Mouse (Mus musculus): ENCODE measurements at regions not wholly inside any gene's neighbourhood (a gene's known extent, or its start where the extent isn't known, plus 50 kb on each side); places are given as distances from the start of the nearest gene placed in this dataset.

DNA sequence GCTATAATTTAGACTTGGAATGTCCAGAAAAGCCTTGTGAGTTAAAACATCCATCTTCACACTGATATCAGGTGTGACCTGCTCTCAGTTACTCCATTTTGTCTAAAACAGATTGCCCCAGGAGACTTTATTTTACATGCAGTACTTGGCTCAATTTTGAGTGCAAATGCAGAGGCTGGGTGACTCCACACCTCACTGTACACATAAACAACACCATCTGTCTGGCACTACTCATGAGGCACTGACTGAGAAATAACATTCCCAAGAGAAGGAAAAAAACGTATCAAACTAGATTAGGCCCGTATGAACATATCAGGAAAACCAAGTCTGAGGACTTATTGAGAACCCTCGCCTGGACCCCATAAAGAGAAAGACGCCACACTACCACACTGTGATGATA lies 74.1 kb downstream of the Npy1r start:
- TF ChIP-seq POLR2A (IDR thresholded peaks at IDR 0.05; ENCODE audit: low read depth, low read length) (no peak), CTCF (IDR thresholded peaks at IDR 0.05; ENCODE audit: borderline replicate concordance, insufficient read depth, low read length) (no peak)

Measured in embryonic fibroblast, embryonic 13.5 days (primary cell).